Mouse (Mus musculus) G1E (cell line): Measurements from ENCODE around the gene Ch25h.

Experiments used
- CTCF ChIP-seq: IDR thresholded peaks from 2 replicates; pipeline ENCODE4 v1.5.1; 2012; ENCODE audit warnings: low read depth, low read length, inconsistent platforms, mixed read lengths
- GATA1 ChIP-seq: IDR thresholded peaks from 2 replicates; pipeline ENCODE4 v1.6.1; 2012; ENCODE audit warnings: borderline replicate concordance, low read length, inconsistent platforms, mixed read lengths
- TAL1 ChIP-seq: conservative IDR thresholded peaks from 2 replicates; pipeline ENCODE4 v1.6.1; 2012; ENCODE audit warnings: low read depth, low read length, inconsistent platforms, mixed read lengths

DNA sequence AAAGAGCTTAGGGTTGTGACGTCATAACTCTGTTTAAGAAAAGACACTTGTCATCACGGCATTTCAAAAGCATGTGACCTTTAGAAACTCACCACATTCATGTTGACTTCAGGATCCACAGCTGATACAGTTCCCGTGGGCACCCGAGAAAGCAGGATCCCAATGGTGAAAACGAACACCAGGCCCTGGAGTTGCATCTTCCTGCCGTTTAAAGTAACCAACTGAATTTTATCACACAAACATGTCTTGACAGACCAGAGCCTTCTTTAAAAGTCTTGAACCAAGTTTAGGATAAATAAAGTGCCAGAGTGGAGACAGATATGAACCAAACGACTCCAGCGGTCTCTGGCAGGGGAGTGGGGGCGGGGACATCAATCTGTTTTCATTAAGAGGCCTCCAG lies 49.7 kb upstream of the Ch25h start:
- TF ChIP-seq CTCF (no peak), TAL1 (no peak), GATA1 (no peak)
